Mouse (Mus musculus): ENCODE measurements at regions not wholly inside any gene's neighbourhood (a gene's known extent, or its start where the extent isn't known, plus 50 kb on each side); places are given as distances from the start of the nearest gene placed in this dataset.

- Histone ChIP-seq H3K4me2 (replicated peaks) (no peak overlapping the region), H3K9me3 (no peaks in the 10 kb centered on the region), H3K27me3 (no peaks in the 10 kb centered on the region), H3K4me3 (no peak overlapping the region), H3K36me3 (no peaks in the 10 kb centered on the region), H3K9ac (replicated peaks) (no peak overlapping the region), H3K4me1 (no peaks in the 10 kb centered on the region), H3K27ac (replicated peaks) (no peak overlapping the region)
- 64% methylated on average over 9 of the region's 9 CpGs for WGBS
- peak; percentile 35; the same call in 1 of the 2 replicates for ATAC-seq (replicated peaks)
Measured at GRCm38 (mm10) chr11:23996250-23996649, 78.6 kb downstream of the A830031A19Rik start.

GRCm38 (mm10) chr11:23994160-23994559 is 80.7 kb downstream of the A830031A19Rik start:
- H3K4me2 ChIP-seq (replicated peaks), result no peak overlapping the region
- no peak overlapping the region for H3K27ac ChIP-seq (replicated peaks)
- no peak overlapping the region for H3K9ac ChIP-seq (replicated peaks)
- no peak for ATAC-seq (replicated peaks)
- H3K27me3 ChIP-seq, result no peaks in the 10 kb centered on the region
- no peak overlapping the region for H3K4me3 ChIP-seq
- no peaks in the 10 kb centered on the region for H3K4me1 ChIP-seq
- no peaks in the 10 kb centered on the region for H3K9me3 ChIP-seq
- H3K36me3 ChIP-seq, result no peaks in the 10 kb centered on the region

GRCm38 (mm10) chr11:23987532-23988450 is 87.1 kb downstream of the A830031A19Rik start:
- Histone ChIP-seq H3K4me3 (no peak overlapping the region), H3K9me3 (no peaks in the 10 kb centered on the region), H3K36me3 (no peaks in the 10 kb centered on the region), H3K27ac (replicated peaks) (no peak overlapping the region), H3K4me2 (replicated peaks) (no peak overlapping the region), H3K4me1 (no peaks in the 10 kb centered on the region), H3K9ac (replicated peaks) (no peak overlapping the region), H3K27me3 (no peaks in the 10 kb centered on the region)
- WGBS, result 76% methylated on average over 7 of the region's 7 CpGs
- ATAC-seq (replicated peaks), result no peak

GRCm38 (mm10) chr11:23985231-23985630 is 89.6 kb downstream of the A830031A19Rik start:
- H3K4me3 ChIP-seq, result no peak overlapping the region
- no peaks in the 10 kb centered on the region for H3K36me3 ChIP-seq
- no peak for ATAC-seq (replicated peaks)
- no peaks in the 10 kb centered on the region for H3K27me3 ChIP-seq
- no peaks in the 10 kb centered on the region for H3K4me1 ChIP-seq
- no peak overlapping the region for H3K27ac ChIP-seq (replicated peaks)
- no peak overlapping the region for H3K4me2 ChIP-seq (replicated peaks)
- WGBS, result 92% methylated on average over 3 of the region's 3 CpGs
- H3K9me3 ChIP-seq, result no peaks in the 10 kb centered on the region
- no peak overlapping the region for H3K9ac ChIP-seq (replicated peaks)

GRCm38 (mm10) chr11:23979332-23979731 is 84.3 kb upstream of the Papolg start:
- H3K4me2 ChIP-seq (replicated peaks), result no peak overlapping the region
- ATAC-seq (replicated peaks), result peak; percentile 93
- H3K9me3 ChIP-seq, result no peaks in the 10 kb centered on the region
- no peaks in the 10 kb centered on the region for H3K36me3 ChIP-seq
- H3K4me1 ChIP-seq, result no peaks in the 10 kb centered on the region
- H3K4me3 ChIP-seq, result no peak overlapping the region
- no peak overlapping the region for H3K9ac ChIP-seq (replicated peaks)
- 11% methylated on average over 5 of the region's 5 CpGs for WGBS
- H3K27ac ChIP-seq (replicated peaks), result no peak overlapping the region
- no peaks in the 10 kb centered on the region for H3K27me3 ChIP-seq

GRCm38 (mm10) chr11:23978300-23978699 is 83.2 kb upstream of the Papolg start:
- no peaks in the 10 kb centered on the region for H3K9me3 ChIP-seq
- 68% methylated on average over 5 of the region's 5 CpGs for WGBS
- no peaks in the 10 kb centered on the region for H3K36me3 ChIP-seq
- no peak overlapping the region for H3K4me2 ChIP-seq (replicated peaks)
- H3K4me3 ChIP-seq, result no peak overlapping the region
- H3K9ac ChIP-seq (replicated peaks), result no peak overlapping the region
- H3K27ac ChIP-seq (replicated peaks), result no peak overlapping the region
- H3K4me1 ChIP-seq, result no peaks in the 10 kb centered on the region
- ATAC-seq (replicated peaks), result no peak; the same call in 1 of the 2 replicates
- no peaks in the 10 kb centered on the region for H3K27me3 ChIP-seq

GRCm38 (mm10) chr11:23977096-23977495 is 82.0 kb upstream of the Papolg start:
- no peaks in the 10 kb centered on the region for H3K27me3 ChIP-seq
- H3K4me2 ChIP-seq (replicated peaks), result no peak overlapping the region
- H3K36me3 ChIP-seq, result no peaks in the 10 kb centered on the region
- 90% methylated on average over 8 of the region's 8 CpGs for WGBS
- no peak overlapping the region for H3K9ac ChIP-seq (replicated peaks)
- no peak for ATAC-seq (replicated peaks)
- H3K9me3 ChIP-seq, result no peaks in the 10 kb centered on the region
- no peaks in the 10 kb centered on the region for H3K4me1 ChIP-seq
- H3K4me3 ChIP-seq, result no peak overlapping the region
- H3K27ac ChIP-seq (replicated peaks), result no peak overlapping the region

GRCm38 (mm10) chr11:23954323-23954722 is 59.3 kb upstream of the Papolg start:
- no peak overlapping the region for H3K9ac ChIP-seq (replicated peaks)
- no peaks in the 10 kb centered on the region for H3K4me1 ChIP-seq
- no peaks in the 10 kb centered on the region for H3K27me3 ChIP-seq
- H3K4me2 ChIP-seq (replicated peaks), result no peak overlapping the region
- H3K4me3 ChIP-seq, result no peak overlapping the region
- WGBS, result 2% methylated on average over 4 of the region's 4 CpGs
- no peaks in the 10 kb centered on the region for H3K9me3 ChIP-seq
- H3K27ac ChIP-seq (replicated peaks), result no peak overlapping the region
- ATAC-seq (replicated peaks), result 0 out of 2 replicates have a peak, but pooled peaks have one; percentile 6
- H3K36me3 ChIP-seq, result no peaks in the 10 kb centered on the region

GRCm38 (mm10) chr11:23945966-23946365 is 50.9 kb upstream of the Papolg start:
- H3K9me3 ChIP-seq, result no peaks in the 10 kb centered on the region
- no peak overlapping the region for H3K4me3 ChIP-seq
- no peak overlapping the region for H3K27ac ChIP-seq (replicated peaks)
- H3K4me1 ChIP-seq, result no peaks in the 10 kb centered on the region
- no peak overlapping the region for H3K4me2 ChIP-seq (replicated peaks)
- no peak overlapping the region for H3K9ac ChIP-seq (replicated peaks)
- no peak for ATAC-seq (replicated peaks)
- H3K27me3 ChIP-seq, result no peaks in the 10 kb centered on the region
- no peaks in the 10 kb centered on the region for H3K36me3 ChIP-seq

Measured in forebrain, embryonic 15.5 days (tissue).